Mouse (Mus musculus) midbrain, embryonic 13.5 days (tissue): ENCODE measurements around the gene Cenpo. TPM values are rescaled to one million over a fixed set of nuclear protein-coding genes. Genes with fewer than 3 reads are reported as not detected.

Experiments used
- ATAC-seq: fragments of 200-750 bp; cut with Nextera tagmentation; 2 replicates; pipeline ENCODE4 v1.8.0; 2017; ENCODE audit warnings: mild to moderate bottlenecking, moderate TSS enrichment, moderate library complexity
- H3K27ac ChIP-seq: fragments of 300-500 bp; sonication (generic); 2 replicates; pipeline ENCODE4 v1.5.1; 2015; ENCODE audit warnings: inconsistent platforms, mild to moderate bottlenecking, moderate library complexity
- H3K27me3 ChIP-seq: fragments of 300-500 bp; sonication (generic); 2 replicates; pipeline ENCODE4 v1.6.1; 2015; ENCODE audit warnings: mild to moderate bottlenecking, inconsistent platforms
- H3K36me3 ChIP-seq: fragments of 300-500 bp; sonication (generic); 2 replicates; pipeline ENCODE4 v1.6.1; 2015; ENCODE audit warnings: mild to moderate bottlenecking, inconsistent platforms
- H3K4me1 ChIP-seq: fragments of 300-500 bp; sonication (generic); replicated peaks from 2 replicates; pipeline ENCODE4 v1.6.1; 2015; ENCODE audit warnings: inconsistent platforms
- H3K4me2 ChIP-seq: fragments of 300-500 bp; sonication (generic); replicated peaks from 2 replicates; pipeline ENCODE4 v1.6.1; 2015; ENCODE audit warnings: moderate library complexity, mild to moderate bottlenecking, inconsistent platforms
- H3K4me3 ChIP-seq: fragments of 300-500 bp; sonication (generic); replicated peaks from 2 replicates; pipeline ENCODE4 v1.5.1; 2015; ENCODE audit warnings: mild to moderate bottlenecking, inconsistent platforms
- H3K9ac ChIP-seq: fragments of 300-500 bp; sonication (generic); replicated peaks from 2 replicates; pipeline ENCODE4 v1.6.1; 2015; ENCODE audit warnings: mild to moderate bottlenecking, inconsistent platforms
- H3K9me3 ChIP-seq: fragments of 300-500 bp; sonication (generic); 2 replicates; pipeline ENCODE4 v1.6.1; 2016; ENCODE audit warnings: mild to moderate bottlenecking, inconsistent platforms
- WGBS: fragments of 180-500 bp; shearing (Covaris S2); methylation state at CpG from one replicate; pipeline ENCODE4 v1.1.7; 2015; 5-methylcytosine and 5-hydroxymethylcytosine counted together
- polyA plus RNA-seq: library from polyadenylated mRNA; unstranded; fragments of >200 nt; fragmentation: Nextera tagmentation; extraction: Ambion mirVana; gene quantifications from 2 replicates; pipeline ENCODE4 v1.2.1, GENCODE M21; 2015

The Cenpo gene
- polyA plus RNA-seq, 1 experiment from 2014 or later = 13.1 TPM

GRCm38 (mm10) chr12:4193025-4193740 lies 40.9 kb downstream of the Cenpo start:
- no peak for ATAC-seq
- Histone ChIP-seq H3K9me3 (no peaks in the 10 kb centered on the region), H3K4me3 (no peak overlapping the region), H3K4me2 (no peak overlapping the region), H3K27me3 (no peaks in the 10 kb centered on the region), H3K4me1 (peaks cover 9% of the 10 kb centered on the region; the same call in 1 of the 2 replicates), H3K27ac (no peak overlapping the region), H3K9ac (no peak overlapping the region), H3K36me3 (no peaks in the 10 kb centered on the region; the same call in 1 of the 2 replicates)
- 70% methylated on average over 10 of the region's 10 CpGs for WGBS

GRCm38 (mm10) chr12:4192514-4192913 lies 41.6 kb downstream of the Cenpo start:
- Histone ChIP-seq H3K9ac (no peak overlapping the region), H3K27ac (no peak overlapping the region), H3K27me3 (no peaks in the 10 kb centered on the region), H3K4me2 (no peak overlapping the region), H3K36me3 (no peaks in the 10 kb centered on the region; the same call in 1 of the 2 replicates), H3K9me3 (no peaks in the 10 kb centered on the region), H3K4me3 (no peak overlapping the region), H3K4me1 (peaks cover 10% of the 10 kb centered on the region; the same call in 1 of the 2 replicates)
- no peak for ATAC-seq
- 87% methylated on average over 6 of the region's 6 CpGs for WGBS

DNA sequence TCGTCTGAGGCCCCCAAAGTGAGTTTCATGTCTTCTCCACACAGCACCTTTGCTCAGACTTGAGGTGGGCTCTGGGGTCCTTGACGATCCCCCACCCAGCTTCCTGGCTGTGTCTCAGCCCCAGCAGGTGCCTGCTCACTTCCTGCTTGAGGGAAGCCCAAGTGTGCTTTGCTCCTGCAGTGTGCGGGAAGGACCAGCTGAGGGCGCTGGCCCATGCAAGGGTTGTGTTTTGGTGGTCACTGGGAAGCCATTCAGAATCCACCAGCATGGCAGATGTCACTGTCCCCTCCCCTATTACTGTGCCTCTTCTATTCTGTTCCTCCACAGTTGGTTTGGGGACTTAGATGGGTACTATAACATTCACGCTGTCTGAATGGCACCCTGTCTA lies 45.0 kb downstream of the Cenpo start:
- no peak for ATAC-seq
- H3K36me3 ChIP-seq = no peaks in the 10 kb centered on the region

GRCm38 (mm10) chr12:4188171-4189059 lies 45.7 kb downstream of the Cenpo start:
- H3K27ac ChIP-seq = peak overlapping the region; percentile 63
- H3K9ac ChIP-seq = no peak overlapping the region
- no peak overlapping the region for H3K4me2 ChIP-seq
- no peaks in the 10 kb centered on the region for H3K36me3 ChIP-seq
- WGBS = 32% methylated on average over 14 of the region's 14 CpGs
- no peak overlapping the region for H3K4me3 ChIP-seq
- H3K4me1 ChIP-seq = peaks cover 10% of the 10 kb centered on the region; the same call in 1 of the 2 replicates
- no peaks in the 10 kb centered on the region for H3K27me3 ChIP-seq
- H3K9me3 ChIP-seq = no peaks in the 10 kb centered on the region
- ATAC-seq = peak; percentile 83

More for the DNA sequence above, 45.0 kb downstream of the Cenpo start:
- WGBS = 36% methylated on average over 5 of the region's 5 CpGs
- Histone ChIP-seq H3K27me3 (no peaks in the 10 kb centered on the region), H3K4me3 (no peak overlapping the region), H3K4me2 (no peak overlapping the region), H3K27ac (no peak overlapping the region), H3K9ac (no peak overlapping the region), H3K4me1 (peaks cover 10% of the 10 kb centered on the region; the same call in 1 of the 2 replicates), H3K9me3 (no peaks in the 10 kb centered on the region)

- H3K9ac ChIP-seq = no peak overlapping the region
- H3K4me1 ChIP-seq = peaks cover 10% of the 10 kb centered on the region; the same call in 1 of the 2 replicates
- no peaks in the 10 kb centered on the region for H3K27me3 ChIP-seq
- 79% methylated on average over 2 of the region's 2 CpGs for WGBS
- H3K27ac ChIP-seq = no peak overlapping the region
- ATAC-seq = no peak
- H3K9me3 ChIP-seq = no peaks in the 10 kb centered on the region
- no peak overlapping the region for H3K4me2 ChIP-seq
- no peaks in the 10 kb centered on the region for H3K36me3 ChIP-seq
- no peak overlapping the region for H3K4me3 ChIP-seq
Observed at GRCm38 (mm10) chr12:4184648-4185047, 49.4 kb downstream of the Cenpo start.

DNA sequence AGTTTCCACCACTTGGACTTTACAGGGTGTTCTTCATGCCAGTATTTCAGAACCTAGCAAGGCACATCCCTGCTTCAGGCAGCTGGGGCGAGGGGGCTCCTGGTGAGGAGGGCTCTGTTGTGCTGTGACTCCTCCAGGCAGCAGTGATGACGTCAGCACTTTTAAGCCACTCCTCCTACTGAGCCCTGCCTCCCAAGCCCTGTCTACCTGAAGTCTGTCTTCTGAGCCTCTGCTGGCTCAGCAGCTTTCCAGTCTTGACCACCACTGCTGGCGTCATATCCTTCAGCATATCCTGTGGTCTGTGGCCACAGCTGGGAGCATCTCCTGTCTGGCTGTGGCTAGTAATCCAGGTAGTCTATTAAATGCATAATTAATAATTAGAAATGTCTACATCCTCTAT lies 53.6 kb downstream of the Cenpo start:
- WGBS = 58% methylated on average over 3 of the region's 3 CpGs
- Histone ChIP-seq H3K4me2 (no peak overlapping the region), H3K27me3 (no peaks in the 10 kb centered on the region), H3K4me1 (peaks cover 9% of the 10 kb centered on the region), H3K4me3 (no peak overlapping the region), H3K27ac (no peak overlapping the region), H3K9me3 (no peaks in the 10 kb centered on the region), H3K9ac (no peak overlapping the region), H3K36me3 (no peaks in the 10 kb centered on the region)
- no peak for ATAC-seq

GRCm38 (mm10) chr12:4179671-4180233 lies 54.3 kb downstream of the Cenpo start:
- Histone ChIP-seq H3K27me3 (no peaks in the 10 kb centered on the region), H3K9ac (no peak overlapping the region), H3K9me3 (no peaks in the 10 kb centered on the region), H3K4me1 (peaks cover 9% of the 10 kb centered on the region), H3K27ac (no peak overlapping the region), H3K4me2 (no peak overlapping the region), H3K4me3 (no peak overlapping the region), H3K36me3 (no peaks in the 10 kb centered on the region)
- 86% methylated on average over 6 of the region's 6 CpGs for WGBS
- no peak for ATAC-seq

DNA sequence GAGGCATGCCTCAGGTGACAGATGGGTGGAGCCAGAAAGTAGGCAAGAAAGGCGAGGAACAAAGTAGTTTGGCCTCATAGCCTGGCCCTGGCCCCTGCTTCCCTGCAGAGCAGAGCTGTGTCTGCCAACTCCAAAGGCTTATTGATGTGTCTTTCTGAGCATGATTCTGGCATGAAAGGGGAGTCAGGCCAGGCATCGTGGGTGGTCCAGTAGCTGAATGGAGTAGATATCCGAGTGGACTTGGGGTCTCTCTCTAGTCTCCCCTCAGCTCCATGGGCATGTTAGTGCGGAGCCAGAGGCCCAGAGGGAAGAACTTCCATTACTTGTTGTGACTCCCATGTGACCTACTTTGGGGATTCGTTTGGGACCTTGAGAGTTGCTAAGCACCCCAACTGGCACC lies 55.3 kb downstream of the Cenpo start:
- Histone ChIP-seq H3K27ac (no peak overlapping the region), H3K4me3 (no peak overlapping the region), H3K36me3 (no peaks in the 10 kb centered on the region), H3K4me2 (no peak overlapping the region), H3K9ac (no peak overlapping the region), H3K27me3 (no peaks in the 10 kb centered on the region), H3K9me3 (no peaks in the 10 kb centered on the region), H3K4me1 (peaks cover 9% of the 10 kb centered on the region)
- peak; percentile 43; the same call in 1 of the 2 replicates for ATAC-seq
- 38% methylated on average over 5 of the region's 5 CpGs for WGBS

- Histone ChIP-seq H3K4me1 (0 out of 2 replicates have a peak, but pooled peaks cover under 1% of the 10 kb centered on the region), H3K27me3 (no peaks in the 10 kb centered on the region), H3K36me3 (no peaks in the 10 kb centered on the region), H3K27ac (no peak overlapping the region), H3K4me2 (no peak overlapping the region), H3K9ac (no peak overlapping the region), H3K9me3 (no peaks in the 10 kb centered on the region), H3K4me3 (no peak overlapping the region)
- no peak for ATAC-seq
- WGBS = 89% methylated on average over 15 of the region's 15 CpGs
Observed at GRCm38 (mm10) chr12:4173108-4173790, 60.8 kb downstream of the Cenpo start.

GRCm38 (mm10) chr12:4169622-4170021 lies 64.5 kb downstream of the Cenpo start:
- 90% methylated on average over 5 of the region's 5 CpGs for WGBS
- no peaks in the 10 kb centered on the region for H3K27me3 ChIP-seq
- H3K9ac ChIP-seq = no peak overlapping the region
- no peaks in the 10 kb centered on the region for H3K9me3 ChIP-seq
- H3K36me3 ChIP-seq = no peaks in the 10 kb centered on the region
- no peak overlapping the region for H3K4me2 ChIP-seq
- H3K4me3 ChIP-seq = no peak overlapping the region
- no peak for ATAC-seq
- no peaks in the 10 kb centered on the region for H3K4me1 ChIP-seq
- H3K27ac ChIP-seq = no peak overlapping the region

- Histone ChIP-seq H3K4me2 (no peak overlapping the region), H3K4me1 (no peaks in the 10 kb centered on the region), H3K9me3 (no peaks in the 10 kb centered on the region), H3K4me3 (no peak overlapping the region), H3K27me3 (no peaks in the 10 kb centered on the region), H3K9ac (no peak overlapping the region), H3K27ac (no peak overlapping the region), H3K36me3 (no peaks in the 10 kb centered on the region)
- 100% methylated on average over 1 of the region's 1 CpGs for WGBS
- no peak for ATAC-seq
Observed at GRCm38 (mm10) chr12:4169058-4169457, 65.0 kb downstream of the Cenpo start.
